Mouse (Mus musculus): ENCODE data around the gene Prss45.

GRCm38 (mm10) chr9:110836112-110836511 lies 1.7 kb downstream of the Prss45 start:
- TF ChIP-seq CTCF (IDR thresholded peaks at IDR 0.05; ENCODE audit: extremely low read depth, insufficient read depth, low read length): no peak
- TF ChIP-seq POLR2A (IDR thresholded peaks at IDR 0.05; ENCODE audit: extremely low read depth, insufficient read depth, low read length): no peak

Measured in cortical plate, adult 2 months (tissue).